Mouse (Mus musculus) heart, embryonic 13.5 days (tissue): ENCODE measurements around the gene Abcc4. TPM values are rescaled to one million over a fixed set of nuclear protein-coding genes. Genes with fewer than 3 reads are reported as not detected.

Experiments
- ATAC-seq: fragments of 200-750 bp; cut with Nextera tagmentation; 2 replicates; pipeline ENCODE4 v1.8.0; 2017; ENCODE audit warnings: moderate TSS enrichment; ENCODE audit not compliant: insufficient number of reproducible peaks, low FRiP score, low TSS enrichment; ENCODE audit errors: extremely low read depth
- H3K27ac ChIP-seq: fragments of 300-500 bp; sonication (generic); replicated peaks from 2 replicates; pipeline ENCODE4 v1.5.1; 2015; ENCODE audit warnings: moderate library complexity, mild to moderate bottlenecking, inconsistent platforms
- H3K27me3 ChIP-seq: fragments of 300-500 bp; sonication (generic); replicated peaks from 2 replicates; pipeline ENCODE4 v1.6.1; 2015; ENCODE audit warnings: mild to moderate bottlenecking, inconsistent platforms
- H3K36me3 ChIP-seq: fragments of 300-500 bp; sonication (generic); 2 replicates; pipeline ENCODE4 v1.6.1; 2015; ENCODE audit warnings: mild to moderate bottlenecking, inconsistent platforms
- H3K4me1 ChIP-seq: fragments of 300-500 bp; sonication (generic); 2 replicates; pipeline ENCODE4 v1.6.1; 2015; ENCODE audit warnings: inconsistent platforms
- H3K4me2 ChIP-seq: fragments of 300-500 bp; sonication (generic); 2 replicates; pipeline ENCODE4 v1.6.1; 2015; ENCODE audit warnings: inconsistent platforms, mild to moderate bottlenecking, moderate library complexity
- H3K4me3 ChIP-seq: fragments of 300-500 bp; sonication (generic); 2 replicates; pipeline ENCODE4 v1.5.1; 2015; ENCODE audit warnings: moderate library complexity, mild to moderate bottlenecking, inconsistent platforms
- H3K9ac ChIP-seq: fragments of 300-500 bp; sonication (generic); 2 replicates; pipeline ENCODE4 v1.6.1; 2015; ENCODE audit warnings: inconsistent platforms, mild to moderate bottlenecking, moderate library complexity
- H3K9me3 ChIP-seq: fragments of 300-500 bp; sonication (generic); 2 replicates; pipeline ENCODE4 v1.6.1; 2016; ENCODE audit warnings: inconsistent platforms
- WGBS: fragments of 180-500 bp; shearing (Covaris S2); methylation state at CpG from one replicate; pipeline ENCODE4 v1.1.7; 2015; ENCODE audit warnings: mixed read lengths; 5-methylcytosine and 5-hydroxymethylcytosine counted together
- polyA plus RNA-seq: library from polyadenylated mRNA; unstranded; fragments of >200 nt; fragmentation: Nextera tagmentation; extraction: Ambion mirVana; gene quantifications from 2 replicates; pipeline ENCODE4 v1.2.1, GENCODE M21; 2015

Gene Abcc4
- polyA plus RNA-seq, 1 experiment from 2014 or later: 1.8 TPM

- no peak overlapping the region for H3K27ac ChIP-seq
- no peak for ATAC-seq
Measured at GRCm38 (mm10) chr14:118566809-118567208, 139.2 kb downstream of the Abcc4 start.

GRCm38 (mm10) chr14:118566214-118566688 lies 139.8 kb downstream of the Abcc4 start:
- H3K27me3 ChIP-seq: no peaks in the 10 kb centered on the region
- H3K27ac ChIP-seq: no peak overlapping the region
- no peaks in the 10 kb centered on the region for H3K9me3 ChIP-seq
- no peaks in the 10 kb centered on the region for H3K36me3 ChIP-seq
- ATAC-seq: no peak
- no peaks in the 10 kb centered on the region for H3K4me1 ChIP-seq
- no peak overlapping the region for H3K4me3 ChIP-seq
- no peak overlapping the region for H3K9ac ChIP-seq
- H3K4me2 ChIP-seq: no peak overlapping the region
- 64% methylated on average over 12 of the region's 12 CpGs for WGBS

More at GRCm38 (mm10) chr14:118566809-118567208, 139.2 kb downstream of the Abcc4 start:
- no peaks in the 10 kb centered on the region for H3K9me3 ChIP-seq
- no peaks in the 10 kb centered on the region for H3K27me3 ChIP-seq
- no peaks in the 10 kb centered on the region for H3K4me1 ChIP-seq
- no peak overlapping the region for H3K9ac ChIP-seq
- H3K4me2 ChIP-seq: no peak overlapping the region
- H3K36me3 ChIP-seq: no peaks in the 10 kb centered on the region
- H3K4me3 ChIP-seq: no peak overlapping the region
- WGBS: 72% methylated on average over 5 of the region's 5 CpGs

- no peaks in the 10 kb centered on the region for H3K36me3 ChIP-seq
- H3K4me2 ChIP-seq: no peak overlapping the region
- H3K9me3 ChIP-seq: no peaks in the 10 kb centered on the region
- WGBS: 86% methylated on average over 5 of the region's 5 CpGs
- no peak overlapping the region for H3K4me3 ChIP-seq
- no peaks in the 10 kb centered on the region for H3K4me1 ChIP-seq
- no peak overlapping the region for H3K9ac ChIP-seq
- no peaks in the 10 kb centered on the region for H3K27me3 ChIP-seq
- no peak for ATAC-seq
- no peak overlapping the region for H3K27ac ChIP-seq
Measured at GRCm38 (mm10) chr14:118565696-118566095, 140.3 kb downstream of the Abcc4 start.

GRCm38 (mm10) chr14:118563570-118563969 lies 142.4 kb downstream of the Abcc4 start:
- Histone ChIP-seq H3K4me1 (no peaks in the 10 kb centered on the region), H3K4me2 (no peak overlapping the region), H3K36me3 (no peaks in the 10 kb centered on the region), H3K27ac (no peak overlapping the region), H3K27me3 (no peaks in the 10 kb centered on the region), H3K9me3 (no peaks in the 10 kb centered on the region), H3K9ac (no peak overlapping the region), H3K4me3 (no peak overlapping the region)
- ATAC-seq: no peak
- 61% methylated on average over 8 of the region's 8 CpGs for WGBS

GRCm38 (mm10) chr14:118552901-118553475 lies 153.0 kb downstream of the Abcc4 start:
- H3K27ac ChIP-seq: no peak overlapping the region
- no peak overlapping the region for H3K4me2 ChIP-seq
- H3K27me3 ChIP-seq: 0 out of 2 replicates have a peak, but pooled peaks cover 6% of the 10 kb centered on the region
- no peaks in the 10 kb centered on the region for H3K9me3 ChIP-seq
- no peak overlapping the region for H3K9ac ChIP-seq
- 88% methylated on average over 20 of the region's 20 CpGs for WGBS
- peaks cover 13% of the 10 kb centered on the region for H3K4me1 ChIP-seq
- no peak overlapping the region for H3K4me3 ChIP-seq
- H3K36me3 ChIP-seq: no peaks in the 10 kb centered on the region
- no peak for ATAC-seq

GRCm38 (mm10) chr14:118552390-118552789 lies 153.6 kb downstream of the Abcc4 start:
- Histone ChIP-seq H3K36me3 (no peaks in the 10 kb centered on the region), H3K27me3 (0 out of 2 replicates have a peak, but pooled peaks cover 6% of the 10 kb centered on the region), H3K4me2 (peak overlapping the region; percentile 74), H3K4me1 (peaks cover 13% of the 10 kb centered on the region), H3K4me3 (no peak overlapping the region; the same call in 1 of the 2 replicates), H3K9ac (peak overlapping the region; percentile 70; the same call in 1 of the 2 replicates), H3K9me3 (no peaks in the 10 kb centered on the region), H3K27ac (no peak overlapping the region)
- 64% methylated on average over 5 of the region's 5 CpGs for WGBS
- no peak for ATAC-seq

GRCm38 (mm10) chr14:118551725-118552285 lies 154.2 kb downstream of the Abcc4 start:
- Histone ChIP-seq H3K4me2 (peak overlapping the region; percentile 74), H3K27me3 (0 out of 2 replicates have a peak, but pooled peaks cover 6% of the 10 kb centered on the region), H3K4me1 (peaks cover 13% of the 10 kb centered on the region), H3K4me3 (peak overlapping the region; percentile 44), H3K36me3 (no peaks in the 10 kb centered on the region), H3K9me3 (no peaks in the 10 kb centered on the region), H3K9ac (peak overlapping the region; percentile 70), H3K27ac (peak overlapping the region; percentile 15; the same call in 1 of the 2 replicates)
- 6% methylated on average over 24 of the region's 24 CpGs for WGBS
- ATAC-seq: no peak

GRCm38 (mm10) chr14:118551061-118551724 lies 154.8 kb downstream of the Abcc4 start:
- no peak for ATAC-seq
- peak overlapping the region; percentile 44 for H3K4me3 ChIP-seq
- 0 out of 2 replicates have a peak, but pooled peaks cover 6% of the 10 kb centered on the region for H3K27me3 ChIP-seq
- no peaks in the 10 kb centered on the region for H3K9me3 ChIP-seq
- WGBS: 22% methylated on average over 18 of the region's 18 CpGs
- 0 out of 2 replicates have a peak overlapping the region, but pooled peaks have one; percentile 15 for H3K27ac ChIP-seq
- H3K4me1 ChIP-seq: peaks cover 13% of the 10 kb centered on the region
- peak overlapping the region; percentile 70 for H3K9ac ChIP-seq
- H3K36me3 ChIP-seq: no peaks in the 10 kb centered on the region
- peak overlapping the region; percentile 74 for H3K4me2 ChIP-seq

- WGBS: 42% methylated on average over 6 of the region's 6 CpGs
- Histone ChIP-seq H3K4me1 (peaks cover 14% of the 10 kb centered on the region; the same call in 1 of the 2 replicates), H3K36me3 (no peaks in the 10 kb centered on the region), H3K27me3 (0 out of 2 replicates have a peak, but pooled peaks cover 6% of the 10 kb centered on the region), H3K27ac (no peak overlapping the region), H3K4me3 (no peak overlapping the region), H3K9ac (no peak overlapping the region), H3K4me2 (peak overlapping the region; percentile 22), H3K9me3 (no peaks in the 10 kb centered on the region)
- ATAC-seq: no peak
Measured at GRCm38 (mm10) chr14:118544493-118544892, 161.5 kb downstream of the Abcc4 start.

GRCm38 (mm10) chr14:118542947-118543346 lies 163.1 kb downstream of the Abcc4 start:
- no peaks in the 10 kb centered on the region for H3K27me3 ChIP-seq
- no peak overlapping the region for H3K4me2 ChIP-seq
- H3K27ac ChIP-seq: no peak overlapping the region
- no peaks in the 10 kb centered on the region for H3K36me3 ChIP-seq
- H3K4me1 ChIP-seq: peaks cover 20% of the 10 kb centered on the region
- WGBS: 82% methylated on average over 9 of the region's 9 CpGs
- ATAC-seq: no peak
- H3K9ac ChIP-seq: no peak overlapping the region
- H3K4me3 ChIP-seq: no peak overlapping the region
- H3K9me3 ChIP-seq: no peaks in the 10 kb centered on the region

GRCm38 (mm10) chr14:118531539-118531938 lies 174.5 kb downstream of the Abcc4 start:
- Histone ChIP-seq H3K27me3 (no peaks in the 10 kb centered on the region), H3K4me2 (no peak overlapping the region), H3K4me1 (no peaks in the 10 kb centered on the region), H3K27ac (no peak overlapping the region), H3K4me3 (no peak overlapping the region), H3K9me3 (no peaks in the 10 kb centered on the region), H3K9ac (no peak overlapping the region), H3K36me3 (no peaks in the 10 kb centered on the region)
- ATAC-seq: no peak
- 74% methylated on average over 3 of the region's 3 CpGs for WGBS
